In genomic region chr6:84320586-84320985, GRCm38 (mm10) we compare ENCODE assay signal across 9 mouse cellular contexts.
A peak's percentile ranks its signal among the peaks of the same experiment; 100 is the strongest.
DNase-seq lines count a peak whose midpoint lies in the region; ATAC-seq and TF ChIP-seq lines count a peak whose summit lies in the region.
"Had no signal": no experiment of that assay in that cellular context is flagged by ENCODE, and none has a peak within 500 bp of the region (broad histone marks: within the 10 kb centered on the region; RNA-seq: fewer than 3 reads in every experiment).

No protein-coding gene starts in this region.

- ATAC-seq in intestine, postnatal 0 days: no peak
- no peak for ATAC-seq in intestine, embryonic 16.5 days
- ATAC-seq in lung, postnatal 0 days: no peak
- ATAC-seq: midbrain, embryonic 15.5 days had no signal

- no peak for TF ChIP-seq EP300 in lung, postnatal 0 days (IDR thresholded peaks at IDR 0.05)

- no peaks in the 10 kb centered on the region for H3K4me1 ChIP-seq in intestine, postnatal 0 days (replicated peaks; ENCODE audit: control insufficient read depth, insufficient read depth, low read length)
- H3K4me1 ChIP-seq in intestine, embryonic 16.5 days (ENCODE audit: control insufficient read depth, insufficient read depth, low read length): no peaks in the 10 kb centered on the region
- no peaks in the 10 kb centered on the region for H3K4me1 ChIP-seq in lung, postnatal 0 days (ENCODE audit: insufficient read depth, low read depth, low read length)
- peaks cover 6% of the 10 kb centered on the region; the same call in 1 of the 2 replicates for H3K4me1 ChIP-seq in hindbrain, embryonic 10.5 days (replicated peaks)

- H3K27ac ChIP-seq in intestine, postnatal 0 days (ENCODE audit: low read depth, low read length): no peak overlapping the region
- H3K27ac ChIP-seq in intestine, embryonic 16.5 days (ENCODE audit: low read length): no peak overlapping the region
- no peak overlapping the region for H3K27ac ChIP-seq in lung, postnatal 0 days (ENCODE audit: low read length)
- no peak overlapping the region for H3K27ac ChIP-seq in hindbrain, embryonic 10.5 days
- H3K27ac ChIP-seq: midbrain, embryonic 15.5 days had no signal

- no peak overlapping the region for H3K4me3 ChIP-seq in intestine, postnatal 0 days (ENCODE audit: low read depth, low read length)
- no peak overlapping the region for H3K4me3 ChIP-seq in intestine, embryonic 16.5 days (ENCODE audit: low read length)
- no peak overlapping the region for H3K4me3 ChIP-seq in lung, postnatal 0 days (ENCODE audit: low read depth, low read length)
- H3K4me3 ChIP-seq in hindbrain, embryonic 10.5 days: no peak overlapping the region
- H3K4me3 ChIP-seq: midbrain, embryonic 15.5 days had no signal

- 53% methylated on average over 1 of the region's 1 CpGs for WGBS in intestine, postnatal 0 days
- 57% methylated on average over 1 of the region's 1 CpGs for WGBS in intestine, embryonic 16.5 days
- 60% methylated on average over 1 of the region's 1 CpGs for WGBS in lung, postnatal 0 days
- WGBS in hindbrain, embryonic 10.5 days: 57% methylated on average over 1 of the region's 1 CpGs

- no peaks in the 10 kb centered on the region for H3K36me3 ChIP-seq in intestine, postnatal 0 days (ENCODE audit: control insufficient read depth, insufficient read depth)
- H3K36me3 ChIP-seq in intestine, embryonic 16.5 days (ENCODE audit: control insufficient read depth, insufficient read depth, low read length): no peaks in the 10 kb centered on the region
- H3K36me3 ChIP-seq in lung, postnatal 0 days (ENCODE audit: insufficient read depth, low read length): no peaks in the 10 kb centered on the region
- no peaks in the 10 kb centered on the region for H3K36me3 ChIP-seq in hindbrain, embryonic 10.5 days
- H3K36me3 ChIP-seq: midbrain, embryonic 15.5 days had no signal

- no peak overlapping the region for H3K9ac ChIP-seq in intestine, postnatal 0 days (ENCODE audit: low read depth, low read length)
- no peak overlapping the region for H3K9ac ChIP-seq in intestine, embryonic 16.5 days (ENCODE audit: low read depth, low read length)
- H3K9ac ChIP-seq in lung, postnatal 0 days (replicated peaks; ENCODE audit: low read depth): no peak overlapping the region
- H3K9ac ChIP-seq: midbrain, embryonic 15.5 days had no signal

- no peaks in the 10 kb centered on the region for H3K27me3 ChIP-seq in intestine, postnatal 0 days (replicated peaks; ENCODE audit: control insufficient read depth, insufficient read depth, low read length)
- H3K27me3 ChIP-seq in intestine, embryonic 16.5 days (replicated peaks; ENCODE audit: control insufficient read depth, insufficient read depth, low read length): no peaks in the 10 kb centered on the region
- H3K27me3 ChIP-seq in lung, postnatal 0 days (replicated peaks; ENCODE audit: insufficient read depth, low read length): no peaks in the 10 kb centered on the region
- H3K27me3 ChIP-seq in hindbrain, embryonic 10.5 days (ENCODE audit: insufficient read depth, poor library complexity, severe bottlenecking): peaks cover 24% of the 10 kb centered on the region
- H3K27me3 ChIP-seq: midbrain, embryonic 15.5 days had no signal

- H3K4me2 ChIP-seq in intestine, postnatal 0 days (replicated peaks; ENCODE audit: low read depth): no peak overlapping the region
- no peak overlapping the region for H3K4me2 ChIP-seq in intestine, embryonic 16.5 days (ENCODE audit: low read depth, low read length)
- no peak overlapping the region for H3K4me2 ChIP-seq in lung, postnatal 0 days (replicated peaks; ENCODE audit: low read depth, low read length)
- H3K4me2 ChIP-seq: midbrain, embryonic 15.5 days had no signal

- TF ChIP-seq CTCF in intestine, postnatal 0 days (IDR thresholded peaks at IDR 0.05; ENCODE audit: low read depth): peak; percentile 64
- TF ChIP-seq CTCF in lung, postnatal 0 days (IDR thresholded peaks at IDR 0.05): peak; percentile 72

- no peaks in the 10 kb centered on the region for H3K9me3 ChIP-seq in intestine, postnatal 0 days (ENCODE audit: control insufficient read depth)
- no peaks in the 10 kb centered on the region for H3K9me3 ChIP-seq in intestine, embryonic 16.5 days (ENCODE audit: control insufficient read depth, low read length)
- no peaks in the 10 kb centered on the region for H3K9me3 ChIP-seq in lung, postnatal 0 days (ENCODE audit: low read length)
- no peaks in the 10 kb centered on the region for H3K9me3 ChIP-seq in hindbrain, embryonic 10.5 days
- H3K9me3 ChIP-seq: midbrain, embryonic 15.5 days had no signal

- DNase-seq in ES-CJ7 (ENCODE audit: low read depth, low spot score): peak; percentile 12
- peak; percentile 58 for DNase-seq in adrenal gland, postnatal 14 days
- peak; percentile 57 for DNase-seq in lung, postnatal 0 days (ENCODE audit: low spot score)
- DNase-seq in hindbrain, embryonic 10.5 days (ENCODE audit: low spot score): no peak
- DNase-seq in thymus, postnatal 10 days (ENCODE audit: low spot score in 2 of 2): no peak
- DNase-seq in layer of hippocampus, adult 9-10 months (ENCODE audit: low spot score): no peak

Comparison
In these comparisons a context has a peak if more than half of its experiments do, and no peak if none do; other contexts are left out.
1. DNase-seq: peak in ES-CJ7 (single experiment), adrenal gland, postnatal 14 days (single experiment) and lung, postnatal 0 days (single experiment); none in hindbrain, embryonic 10.5 days (single experiment), thymus, postnatal 10 days (0 of 2) and layer of hippocampus, adult 9-10 months (single experiment).